Mouse (Mus musculus): ENCODE results near the gene Mettl16. TPM values are rescaled to one million over a fixed set of nuclear protein-coding genes. Genes with fewer than 3 reads are reported as not detected.

The Mettl16 gene
- polyA plus RNA-seq, 1 experiment, result 2.9 TPM

- DNase-seq (ENCODE audit: low read depth, low spot score), result no peak
- 93% methylated on average over 3 of the region's 3 CpGs for WGBS
These were observed 104.0 kb downstream of the Mettl16 start for GRCm38 (mm10) chr11:74874630-74875029.

DNA sequence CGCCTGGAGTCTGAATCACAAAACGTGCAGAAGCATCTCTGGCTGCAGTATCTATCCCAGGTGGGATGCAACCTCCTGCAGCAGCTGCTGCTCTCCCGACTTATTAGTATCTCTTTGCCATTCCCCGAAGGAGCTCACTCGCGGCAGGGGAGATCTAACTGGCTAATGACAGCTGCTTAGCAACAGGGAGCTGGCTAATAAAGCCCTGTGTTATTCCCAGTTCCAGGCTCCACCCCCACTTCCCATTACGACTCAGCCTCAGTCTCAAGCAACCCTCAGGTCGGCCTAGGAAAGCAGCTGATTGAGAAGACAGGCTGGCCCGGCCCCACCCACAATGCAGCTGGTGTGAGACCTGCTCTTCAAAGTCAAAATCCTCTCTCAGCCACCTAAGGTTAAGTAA is 106.2 kb downstream of the Mettl16 start:
- 15% methylated on average over 9 of the region's 9 CpGs for WGBS
- no peak for DNase-seq (ENCODE audit: low read depth, low spot score)

Other genes with a start within 250 kb of the Mettl16 start
- gene Rap1gap2, start 159.9 kb upstream of the Mettl16 start, polyA plus RNA-seq (2012; rRNA removed), result 21.4 and 23.4 TPM in 2 replicates
- gene Ccdc92b, start 151.2 kb upstream of the Mettl16 start, polyA plus RNA-seq (2012; rRNA removed), result 0.58 and 0.73 TPM in 2 replicates
- gene Cluh, start 121.3 kb upstream of the Mettl16 start, polyA plus RNA-seq (2012; rRNA removed), result 72.5 and 87.3 TPM in 2 replicates
- 19.1 and 24.0 TPM in 2 replicates for gene Pafah1b1, start 46.2 kb upstream of the Mettl16 start, polyA plus RNA-seq (2012; rRNA removed)
- gene Mnt, start 60.1 kb downstream of the Mettl16 start, polyA plus RNA-seq (2012; rRNA removed), result 10.9 and 11.8 TPM in 2 replicates
- gene Sgsm2, start 126.2 kb downstream of the Mettl16 start, polyA plus RNA-seq (2012; rRNA removed), result 8.3 and 10.6 TPM in 2 replicates
- gene Tsr1, start 127.2 kb downstream of the Mettl16 start, polyA plus RNA-seq (2012; rRNA removed), result 12.2 and 14.8 TPM in 2 replicates
- 13.5 and 18.7 TPM in 2 replicates for gene Smg6, start 155.0 kb downstream of the Mettl16 start, polyA plus RNA-seq (2012; rRNA removed)
- 8.6 and 15.9 TPM in 2 replicates for gene Srr, start 155.1 kb downstream of the Mettl16 start, polyA plus RNA-seq (2012; rRNA removed)